Mouse (Mus musculus): Measurements from ENCODE around the gene Tmem18.

DNA sequence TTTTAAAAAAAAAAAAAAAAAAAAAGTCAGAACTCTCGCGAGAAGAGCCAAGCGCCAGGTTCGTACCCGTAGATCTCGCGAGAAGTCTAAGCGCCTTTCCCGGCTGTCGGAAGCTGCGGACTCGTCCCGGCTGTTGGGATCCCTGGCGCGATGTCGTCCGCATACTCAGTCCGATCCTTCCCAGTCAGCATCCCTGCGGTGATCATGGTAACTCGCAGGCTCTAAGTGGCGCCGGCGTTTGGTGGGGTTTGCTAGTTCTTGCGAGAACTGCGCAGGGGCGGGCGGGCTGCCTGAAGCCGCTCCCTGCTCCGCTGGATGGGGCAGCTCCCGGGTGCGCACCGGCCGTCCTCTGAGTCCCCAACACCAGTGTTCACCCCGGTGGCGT lies at the start of gene Tmem18:
- TF ChIP-seq RAD21 (IDR thresholded peaks at IDR 0.05; ENCODE audit: low read depth, low read length) (no peak), TBP (IDR thresholded peaks at IDR 0.05; ENCODE audit: low read depth, low read length) (peak; percentile 87), USF1 (IDR thresholded peaks at IDR 0.05; ENCODE audit: low read depth, low read length) (no peak), MAFK (IDR thresholded peaks at IDR 0.05; ENCODE audit: borderline replicate concordance, low read depth, low read length) (no peak)
